Mouse (Mus musculus): ENCODE results near the gene Trpm3. TPM values are rescaled to one million over a fixed set of nuclear protein-coding genes. Genes with fewer than 3 reads are reported as not detected.

The Trpm3 gene
- polyA plus RNA-seq, 1 experiment from 2014 or later, result 0.23 TPM

DNA sequence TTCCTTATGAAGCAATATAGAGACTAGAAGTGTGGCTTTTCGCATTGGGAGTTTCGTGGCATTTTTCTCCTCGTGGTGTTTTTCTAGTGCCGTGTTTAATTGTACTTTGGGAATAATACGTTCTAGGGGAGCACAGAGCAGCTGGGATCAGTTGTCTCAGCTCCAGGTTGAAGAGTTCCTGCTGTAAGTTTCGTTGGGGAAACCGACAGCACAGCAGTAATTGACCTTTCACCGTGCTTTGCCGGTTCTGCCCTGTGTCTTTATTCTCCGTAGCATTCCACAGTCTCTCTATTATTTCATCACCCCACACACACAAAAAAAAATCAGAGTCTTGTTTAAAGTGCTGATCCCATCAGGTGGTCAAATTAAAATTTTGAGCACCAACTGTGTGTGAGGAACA lies 496.8 kb downstream of the Trpm3 start:
- no peak overlapping the region for H3K4me3 ChIP-seq (ENCODE audit: low read depth, low read length)
- no peaks in the 10 kb centered on the region for H3K4me1 ChIP-seq (replicated peaks; ENCODE audit: control insufficient read depth, insufficient read depth, low read length)
- H3K9ac ChIP-seq (ENCODE audit: low read depth, low read length), result no peak overlapping the region
- TF ChIP-seq CTCF (IDR thresholded peaks at IDR 0.05; ENCODE audit: low read depth), result no peak
- no peak overlapping the region for H3K4me2 ChIP-seq (replicated peaks; ENCODE audit: low read depth)
- WGBS, result 65% methylated on average over 10 of the region's 10 CpGs
- ATAC-seq, result no peak
- H3K27me3 ChIP-seq (replicated peaks; ENCODE audit: control insufficient read depth, insufficient read depth, low read length), result no peaks in the 10 kb centered on the region
- no peaks in the 10 kb centered on the region for H3K9me3 ChIP-seq (ENCODE audit: control insufficient read depth)
- H3K27ac ChIP-seq (ENCODE audit: low read depth, low read length), result no peak overlapping the region
- H3K36me3 ChIP-seq (ENCODE audit: control insufficient read depth, insufficient read depth), result no peaks in the 10 kb centered on the region

DNA sequence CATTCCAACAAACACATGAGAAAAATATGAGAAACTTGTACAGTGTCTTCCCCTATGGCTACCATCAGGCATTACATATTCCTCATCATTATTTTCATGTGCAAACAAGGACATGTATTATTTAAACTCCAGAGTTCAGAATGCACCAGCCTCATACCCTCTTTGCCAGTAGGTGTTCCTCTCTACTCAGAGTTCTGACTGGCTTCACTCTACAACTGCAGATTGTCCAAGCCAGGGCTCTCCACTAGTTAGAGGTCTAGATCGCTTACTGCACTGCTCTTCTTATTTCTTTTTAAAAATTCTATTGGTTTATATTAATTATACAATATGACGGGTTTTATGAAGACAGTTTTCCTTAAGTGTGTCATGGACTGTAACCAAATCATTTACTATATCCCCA lies 498.9 kb downstream of the Trpm3 start:
- H3K4me1 ChIP-seq (replicated peaks; ENCODE audit: control insufficient read depth, insufficient read depth, low read length), result no peaks in the 10 kb centered on the region
- no peak overlapping the region for H3K9ac ChIP-seq (ENCODE audit: low read depth, low read length)
- TF ChIP-seq CTCF (IDR thresholded peaks at IDR 0.05; ENCODE audit: low read depth), result no peak
- no peaks in the 10 kb centered on the region for H3K27me3 ChIP-seq (replicated peaks; ENCODE audit: control insufficient read depth, insufficient read depth, low read length)
- H3K4me3 ChIP-seq (ENCODE audit: low read depth, low read length), result no peak overlapping the region
- H3K36me3 ChIP-seq (ENCODE audit: control insufficient read depth, insufficient read depth), result no peaks in the 10 kb centered on the region
- WGBS, result 84% methylated on average over 2 of the region's 2 CpGs
- no peak for ATAC-seq
- no peak overlapping the region for H3K27ac ChIP-seq (ENCODE audit: low read depth, low read length)
- H3K9me3 ChIP-seq (ENCODE audit: control insufficient read depth), result no peaks in the 10 kb centered on the region
- no peak overlapping the region for H3K4me2 ChIP-seq (replicated peaks; ENCODE audit: low read depth)

DNA sequence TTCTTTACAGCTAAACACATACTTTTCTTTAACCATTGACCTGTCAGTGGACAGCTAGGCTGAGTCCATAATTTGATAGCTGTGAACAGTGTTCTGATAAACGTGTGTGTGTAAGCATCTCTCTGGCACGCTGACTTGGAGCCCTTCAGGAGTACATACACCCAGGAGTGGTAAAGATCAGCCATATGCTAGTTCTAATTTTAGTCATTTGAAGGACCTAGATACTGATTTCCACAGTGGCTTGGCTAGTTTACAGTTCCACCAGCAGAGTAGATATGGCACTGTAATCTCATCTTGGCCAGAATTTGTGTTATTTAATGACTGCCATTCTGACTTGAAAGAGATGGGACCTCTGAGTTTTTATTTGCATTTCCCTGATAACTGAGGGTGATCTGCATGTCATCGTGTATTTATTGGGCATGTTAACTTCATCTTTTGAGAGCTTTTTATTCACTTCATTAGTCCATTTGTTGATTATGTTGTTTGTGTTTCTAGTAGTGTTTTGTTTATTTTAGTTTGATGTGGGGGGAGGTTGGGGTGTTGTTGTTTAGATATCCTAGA lies 499.6 kb downstream of the Trpm3 start:
- Histone ChIP-seq H3K4me3 (ENCODE audit: low read depth, low read length) (no peak overlapping the region), H3K27ac (ENCODE audit: low read depth, low read length) (no peak overlapping the region), H3K36me3 (ENCODE audit: control insufficient read depth, insufficient read depth) (no peaks in the 10 kb centered on the region), H3K9me3 (ENCODE audit: control insufficient read depth) (no peaks in the 10 kb centered on the region), H3K27me3 (replicated peaks; ENCODE audit: control insufficient read depth, insufficient read depth, low read length) (no peaks in the 10 kb centered on the region), H3K4me1 (replicated peaks; ENCODE audit: control insufficient read depth, insufficient read depth, low read length) (no peaks in the 10 kb centered on the region), H3K9ac (ENCODE audit: low read depth, low read length) (no peak overlapping the region), H3K4me2 (replicated peaks; ENCODE audit: low read depth) (no peak overlapping the region)
- ATAC-seq, result no peak
- TF ChIP-seq CTCF (IDR thresholded peaks at IDR 0.05; ENCODE audit: low read depth), result no peak
- WGBS, result 61% methylated on average over 3 of the region's 3 CpGs

DNA sequence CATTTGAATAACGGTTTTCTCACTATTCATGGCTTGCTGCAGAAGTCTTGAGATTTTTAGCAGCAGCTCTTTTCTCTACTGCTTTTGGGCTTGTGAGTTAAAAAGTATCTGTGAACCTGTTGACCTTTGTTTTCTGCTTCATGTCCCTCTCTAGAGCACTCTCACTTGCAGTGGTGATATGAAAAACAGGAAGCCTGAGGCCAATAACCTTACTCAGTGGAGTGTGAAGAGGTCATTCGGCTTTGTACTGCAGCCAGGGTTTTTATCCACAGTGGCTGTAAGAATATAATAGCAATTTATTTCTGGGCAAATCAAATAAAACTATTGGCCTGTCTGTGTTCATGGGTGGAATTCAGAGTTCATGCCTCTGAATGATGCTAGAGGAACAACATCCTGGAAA lies 503.3 kb downstream of the Trpm3 start:
- ATAC-seq, result no peak

DNA sequence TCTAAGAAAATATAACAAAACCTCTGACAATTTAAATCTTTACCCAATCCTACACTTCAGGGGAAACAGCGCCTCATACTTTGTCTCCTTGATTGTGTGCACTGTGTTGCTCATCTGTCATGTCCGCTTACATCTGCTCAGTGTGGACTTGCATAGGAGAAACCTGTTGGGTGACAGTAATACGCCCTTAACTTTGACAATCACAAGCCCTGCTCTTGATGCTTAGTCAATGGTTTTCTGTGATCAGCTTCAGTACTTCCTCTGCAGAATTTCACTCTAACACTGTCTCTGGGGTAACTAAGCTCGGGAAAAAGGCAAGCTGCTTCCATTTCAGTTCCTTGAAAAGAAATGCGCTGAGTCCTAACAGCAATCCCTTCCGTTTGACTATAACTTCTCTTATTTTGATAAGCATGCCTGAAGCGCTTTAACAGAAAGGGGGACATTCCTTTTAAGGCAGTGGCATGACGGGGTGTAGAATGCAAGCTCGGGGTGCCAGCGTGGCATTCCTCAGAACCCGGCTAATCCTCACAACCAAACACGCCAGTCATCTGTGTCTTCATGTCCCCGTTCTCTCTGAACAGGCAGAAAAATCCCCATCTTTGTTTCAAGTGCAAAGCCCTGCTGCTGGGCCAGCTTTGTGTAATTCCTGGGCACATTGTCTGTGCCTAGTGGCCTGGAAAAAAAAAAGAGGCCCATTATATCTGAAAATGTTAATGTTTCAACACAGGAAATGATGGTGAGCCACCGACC lies 517.8 kb downstream of the Trpm3 start:
- WGBS, result 71% methylated on average over 14 of the region's 14 CpGs

More for the DNA sequence above, 503.3 kb downstream of the Trpm3 start:
- no peak for TF ChIP-seq CTCF (IDR thresholded peaks at IDR 0.05; ENCODE audit: low read depth)
- H3K27me3 ChIP-seq (replicated peaks; ENCODE audit: control insufficient read depth, insufficient read depth, low read length), result no peaks in the 10 kb centered on the region
- no peak overlapping the region for H3K4me3 ChIP-seq (ENCODE audit: low read depth, low read length)
- no peaks in the 10 kb centered on the region for H3K9me3 ChIP-seq (ENCODE audit: control insufficient read depth)
- no peaks in the 10 kb centered on the region for H3K4me1 ChIP-seq (replicated peaks; ENCODE audit: control insufficient read depth, insufficient read depth, low read length)
- no peak overlapping the region for H3K9ac ChIP-seq (ENCODE audit: low read depth, low read length)
- WGBS, result 79% methylated on average over 2 of the region's 2 CpGs
- no peaks in the 10 kb centered on the region for H3K36me3 ChIP-seq (ENCODE audit: control insufficient read depth, insufficient read depth)
- H3K27ac ChIP-seq (ENCODE audit: low read depth, low read length), result no peak overlapping the region
- no peak overlapping the region for H3K4me2 ChIP-seq (replicated peaks; ENCODE audit: low read depth)

DNA sequence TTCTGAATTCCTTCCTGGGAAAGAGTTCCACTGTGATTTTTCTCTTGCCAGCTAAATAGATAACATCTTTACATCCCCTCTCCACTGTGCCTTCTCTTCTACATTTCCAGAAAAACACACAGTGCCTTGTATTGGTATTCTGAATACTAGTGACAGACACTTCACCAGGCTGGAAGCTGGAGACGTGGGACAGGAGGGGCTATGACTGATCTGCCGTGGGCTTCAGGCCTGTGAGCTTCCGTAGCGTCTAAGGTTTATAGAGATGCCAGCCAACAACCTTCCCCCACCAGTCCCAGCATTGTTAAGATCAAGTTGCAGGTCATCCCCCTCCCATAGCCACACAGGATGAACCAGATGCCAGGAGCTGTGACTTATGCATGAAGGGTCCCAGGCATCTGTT lies 518.4 kb downstream of the Trpm3 start:
- 64% methylated on average over 4 of the region's 4 CpGs for WGBS
- H3K27ac ChIP-seq (ENCODE audit: low read depth, low read length), result no peak overlapping the region

More for the DNA sequence above, 517.8 kb downstream of the Trpm3 start:
- H3K9me3 ChIP-seq (ENCODE audit: control insufficient read depth), result no peaks in the 10 kb centered on the region
- H3K9ac ChIP-seq (ENCODE audit: low read depth, low read length), result no peak overlapping the region
- H3K27me3 ChIP-seq (replicated peaks; ENCODE audit: control insufficient read depth, insufficient read depth, low read length), result no peaks in the 10 kb centered on the region
- H3K4me3 ChIP-seq (ENCODE audit: low read depth, low read length), result no peak overlapping the region
- no peak overlapping the region for H3K4me2 ChIP-seq (replicated peaks; ENCODE audit: low read depth)
- H3K4me1 ChIP-seq (replicated peaks; ENCODE audit: control insufficient read depth, insufficient read depth, low read length), result no peaks in the 10 kb centered on the region
- ATAC-seq, result no peak
- no peak overlapping the region for H3K27ac ChIP-seq (ENCODE audit: low read depth, low read length)
- TF ChIP-seq CTCF (IDR thresholded peaks at IDR 0.05; ENCODE audit: low read depth), result no peak
- no peaks in the 10 kb centered on the region for H3K36me3 ChIP-seq (ENCODE audit: control insufficient read depth, insufficient read depth)

More for the DNA sequence above, 518.4 kb downstream of the Trpm3 start:
- ATAC-seq, result no peak
- no peak for TF ChIP-seq CTCF (IDR thresholded peaks at IDR 0.05; ENCODE audit: low read depth)
- Histone ChIP-seq H3K9me3 (ENCODE audit: control insufficient read depth) (no peaks in the 10 kb centered on the region), H3K27me3 (replicated peaks; ENCODE audit: control insufficient read depth, insufficient read depth, low read length) (no peaks in the 10 kb centered on the region), H3K4me2 (replicated peaks; ENCODE audit: low read depth) (no peak overlapping the region), H3K4me1 (replicated peaks; ENCODE audit: control insufficient read depth, insufficient read depth, low read length) (no peaks in the 10 kb centered on the region), H3K4me3 (ENCODE audit: low read depth, low read length) (no peak overlapping the region), H3K9ac (ENCODE audit: low read depth, low read length) (no peak overlapping the region), H3K36me3 (ENCODE audit: control insufficient read depth, insufficient read depth) (no peaks in the 10 kb centered on the region)
